Mouse (Mus musculus) brown adipose tissue, adult 24 weeks (tissue): ENCODE measurements at regions not wholly inside any gene's neighbourhood (a gene's known extent, or its start where the extent isn't known, plus 50 kb on each side); places are given as distances from the start of the nearest gene placed in this dataset.

Experiments used
- H3K27ac ChIP-seq: fragments of 200-500 bp; replicated peaks from 2 replicates; pipeline ENCODE4 v1.5.1; 2012; ENCODE audit warnings: low read depth, mild to moderate bottlenecking, low read length
- H3K4me1 ChIP-seq: fragments of 200-500 bp; 2 replicates; pipeline ENCODE4 v1.6.1; 2012; ENCODE audit warnings: low read length, mixed read lengths; ENCODE audit not compliant: control insufficient read depth, insufficient read depth, insufficient read length
- H3K4me3 ChIP-seq: fragments of 200-500 bp; 2 replicates; pipeline ENCODE4 v1.5.1; 2012; ENCODE audit warnings: low read depth, mild to moderate bottlenecking, low read length, moderate library complexity; ENCODE audit not compliant: insufficient read depth

DNA sequence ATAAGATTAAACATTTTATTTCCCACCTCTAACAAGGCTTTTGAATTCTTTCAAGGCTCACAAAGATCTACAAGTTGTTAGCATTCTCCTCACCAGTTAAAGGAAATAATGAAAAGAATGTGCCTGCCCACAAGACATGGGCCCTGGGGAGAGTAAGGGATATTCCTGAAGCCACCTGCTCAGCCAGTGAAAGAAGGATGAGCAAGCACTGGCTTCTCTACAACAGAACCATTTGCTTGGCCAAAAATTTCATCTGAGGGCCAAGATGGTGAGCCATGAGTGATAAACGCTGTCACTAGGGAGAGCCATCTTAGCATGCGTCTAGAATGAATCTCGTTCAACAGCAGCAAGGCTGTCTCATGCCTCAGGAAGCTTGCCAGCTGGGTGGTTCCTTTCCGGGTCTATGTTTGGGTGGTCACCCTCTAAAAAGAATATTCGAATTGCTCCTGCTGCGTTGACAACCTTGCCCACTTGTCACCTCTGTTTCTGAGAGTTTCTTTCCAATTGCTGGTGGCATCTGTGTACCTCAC, 161.2 kb upstream of the Lpp start:
- Histone ChIP-seq H3K4me3 (no peak overlapping the region), H3K4me1 (peaks cover 8% of the 10 kb centered on the region; the same call in 1 of the 2 replicates), H3K27ac (no peak overlapping the region)

DNA sequence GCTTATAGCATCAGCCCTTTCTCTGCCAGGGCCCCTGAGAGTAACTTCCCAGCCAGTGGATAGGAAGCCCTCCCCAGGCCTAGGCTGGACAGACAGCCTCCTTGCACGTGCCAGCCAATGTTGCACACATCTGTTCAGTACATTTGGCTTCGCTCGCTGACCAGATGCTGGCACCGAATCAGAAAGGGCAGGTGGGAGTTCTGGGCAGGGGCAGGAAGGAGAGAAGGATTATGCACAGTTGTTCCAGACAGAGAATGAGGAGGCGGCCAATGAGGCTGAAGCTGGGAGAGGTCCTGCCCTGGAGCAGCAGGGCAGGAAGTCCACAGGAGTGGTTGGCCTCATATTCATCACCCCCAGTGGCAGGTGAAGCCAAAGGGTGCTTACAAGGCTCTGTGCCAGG, 161.8 kb upstream of the Lpp start:
- Histone ChIP-seq H3K4me3 (no peak overlapping the region), H3K27ac (no peak overlapping the region), H3K4me1 (peaks cover 8% of the 10 kb centered on the region; the same call in 1 of the 2 replicates)

DNA sequence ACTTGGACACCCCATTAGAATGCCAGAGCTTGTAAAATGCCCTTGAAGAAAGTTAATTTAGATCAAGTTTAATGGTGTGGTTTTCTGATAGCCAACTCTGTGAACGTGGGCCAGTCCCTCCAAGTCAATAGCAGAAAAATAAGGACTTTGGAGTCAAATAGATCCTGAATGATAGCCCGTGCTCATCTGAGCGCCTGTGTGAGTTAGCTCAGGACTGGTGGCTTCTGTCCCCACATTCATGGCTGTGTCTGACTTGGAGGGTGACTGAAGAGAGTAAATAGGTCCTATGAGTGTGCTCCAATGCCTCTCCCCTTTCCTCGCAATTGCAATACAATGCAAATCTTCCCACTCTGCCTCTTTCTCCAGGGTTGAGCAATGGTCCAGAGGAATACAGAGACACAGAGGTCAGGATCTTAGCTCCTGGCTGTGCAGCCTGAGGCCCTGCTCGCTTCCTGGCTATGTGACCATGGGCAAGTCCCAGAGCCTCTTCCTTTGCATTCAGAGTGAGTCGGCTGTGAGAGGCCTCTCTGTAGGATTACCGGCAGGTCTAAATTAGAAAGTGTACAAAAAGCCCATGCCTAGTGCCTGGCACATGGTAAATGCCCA, 164.2 kb upstream of the Lpp start:
- peaks cover 5% of the 10 kb centered on the region; the same call in 1 of the 2 replicates for H3K4me1 ChIP-seq
- no peak overlapping the region for H3K27ac ChIP-seq
- H3K4me3 ChIP-seq: no peak overlapping the region

DNA sequence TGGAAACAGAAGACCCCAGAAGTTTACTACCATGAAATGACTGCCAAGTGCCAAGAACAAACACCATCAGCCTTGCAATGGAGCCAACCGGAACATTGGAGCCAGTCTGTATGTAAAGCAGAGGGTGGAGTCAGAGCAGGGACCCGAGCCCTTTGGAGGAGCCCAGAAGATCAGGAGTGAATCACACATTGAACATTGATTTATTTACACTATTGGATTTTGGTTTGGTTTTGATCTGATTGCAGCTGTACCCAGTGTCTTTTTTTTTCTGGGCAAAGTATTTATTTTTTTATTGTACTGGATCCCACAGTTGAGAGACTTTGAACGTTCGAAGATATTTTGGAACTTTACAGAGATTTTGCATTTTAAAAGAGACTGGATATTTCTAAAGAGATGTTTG, 167.4 kb upstream of the Lpp start:
- Histone ChIP-seq H3K27ac (no peak overlapping the region), H3K4me3 (no peak overlapping the region), H3K4me1 (no peaks in the 10 kb centered on the region; the same call in 1 of the 2 replicates)

DNA sequence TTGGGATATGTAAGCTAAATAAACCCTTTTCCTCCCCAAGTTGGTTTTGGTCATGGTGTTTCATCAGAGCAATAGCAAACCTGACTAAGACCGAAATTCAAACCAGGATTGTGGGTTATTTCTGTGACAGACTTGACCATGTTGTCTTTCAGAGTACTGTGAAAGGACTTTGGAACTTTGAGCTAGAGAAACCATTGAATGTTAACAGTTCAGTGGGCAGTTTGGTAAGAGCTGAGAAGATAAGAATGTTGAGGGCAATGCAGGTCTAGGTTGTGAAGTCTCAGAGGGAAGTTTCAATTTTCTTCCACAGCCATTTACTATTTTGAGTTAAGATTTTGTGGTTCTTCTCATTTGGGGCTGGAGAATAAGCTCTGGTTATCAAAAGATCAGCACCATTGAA, 168.2 kb upstream of the Lpp start:
- Histone ChIP-seq H3K4me3 (no peak overlapping the region), H3K27ac (no peak overlapping the region), H3K4me1 (no peaks in the 10 kb centered on the region; the same call in 1 of the 2 replicates)

DNA sequence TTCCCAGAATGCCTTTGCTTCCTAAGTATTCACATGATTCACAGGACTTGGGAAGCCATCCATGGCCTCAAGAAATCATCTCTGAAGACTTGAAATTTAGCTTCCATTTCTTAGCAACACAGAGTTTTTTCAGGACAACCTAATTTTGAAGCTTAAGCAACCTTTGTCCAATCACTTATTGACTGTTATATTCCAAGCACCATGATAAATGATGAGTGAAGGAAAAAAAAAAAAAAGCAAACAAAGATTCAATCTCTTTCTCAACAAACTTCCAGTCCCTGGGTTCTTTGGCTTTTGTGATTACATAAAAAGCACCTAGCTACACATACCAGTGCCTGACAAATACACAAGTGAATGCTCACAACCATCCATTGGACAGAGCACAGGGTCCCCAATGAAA, 169.4 kb upstream of the Lpp start:
- Histone ChIP-seq H3K4me3 (no peak overlapping the region), H3K4me1 (no peaks in the 10 kb centered on the region; the same call in 1 of the 2 replicates), H3K27ac (no peak overlapping the region)

DNA sequence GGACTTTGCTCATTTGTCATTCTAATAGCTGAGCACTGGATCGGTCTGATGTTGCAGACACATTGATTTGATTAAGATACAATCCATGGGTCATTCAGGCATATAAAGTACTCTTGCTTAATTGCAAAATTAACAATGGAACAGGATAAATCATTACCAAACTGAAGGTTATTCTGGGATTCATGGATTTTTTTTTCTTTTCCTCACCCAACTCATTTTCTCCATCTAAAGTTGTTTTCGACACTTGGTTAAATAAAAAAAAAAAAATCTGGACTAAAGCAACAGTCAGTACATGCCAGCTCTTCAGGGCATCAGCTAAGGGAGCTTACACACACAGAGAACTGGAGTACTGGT, 169.8 kb upstream of the Lpp start:
- Histone ChIP-seq H3K4me3 (no peak overlapping the region), H3K27ac (no peak overlapping the region), H3K4me1 (no peaks in the 10 kb centered on the region; the same call in 1 of the 2 replicates)

DNA sequence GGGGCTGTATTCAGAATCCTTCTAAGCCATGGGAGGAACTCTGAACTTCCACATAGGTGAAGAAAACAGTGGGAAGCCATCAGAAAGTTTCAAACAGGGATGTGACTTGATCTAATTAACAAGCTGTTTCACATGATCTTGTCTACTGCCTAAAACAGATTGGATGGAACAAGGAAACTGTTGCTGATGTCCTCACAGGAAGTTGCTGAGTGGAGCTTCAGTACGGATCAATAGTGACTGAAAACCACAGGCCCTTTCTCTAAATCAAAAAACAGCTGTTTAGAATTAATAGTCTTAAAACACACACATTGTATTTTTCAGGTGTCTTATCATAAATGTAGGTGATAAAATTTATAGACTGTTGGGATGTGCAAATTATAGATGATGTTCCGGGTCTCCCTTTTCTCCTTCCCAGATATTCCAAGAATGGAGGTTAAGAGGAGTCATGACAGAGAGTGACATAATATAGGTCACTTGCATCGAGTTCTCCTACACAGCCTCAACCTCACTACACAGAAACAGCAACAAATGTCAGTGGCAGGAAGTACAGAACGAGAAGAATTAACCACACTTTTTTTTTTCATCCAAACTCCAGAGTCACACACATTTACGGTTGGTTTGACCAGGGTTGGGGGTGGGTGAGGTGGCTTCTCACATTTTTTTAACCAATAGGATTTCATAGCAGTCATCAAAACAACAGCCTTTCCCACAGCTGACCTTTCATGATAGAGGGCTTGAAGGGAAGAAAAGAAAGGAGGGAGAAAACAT, 170.4 kb upstream of the Lpp start:
- no peak overlapping the region for H3K4me3 ChIP-seq
- H3K27ac ChIP-seq: no peak overlapping the region
- no peaks in the 10 kb centered on the region; the same call in 1 of the 2 replicates for H3K4me1 ChIP-seq

DNA sequence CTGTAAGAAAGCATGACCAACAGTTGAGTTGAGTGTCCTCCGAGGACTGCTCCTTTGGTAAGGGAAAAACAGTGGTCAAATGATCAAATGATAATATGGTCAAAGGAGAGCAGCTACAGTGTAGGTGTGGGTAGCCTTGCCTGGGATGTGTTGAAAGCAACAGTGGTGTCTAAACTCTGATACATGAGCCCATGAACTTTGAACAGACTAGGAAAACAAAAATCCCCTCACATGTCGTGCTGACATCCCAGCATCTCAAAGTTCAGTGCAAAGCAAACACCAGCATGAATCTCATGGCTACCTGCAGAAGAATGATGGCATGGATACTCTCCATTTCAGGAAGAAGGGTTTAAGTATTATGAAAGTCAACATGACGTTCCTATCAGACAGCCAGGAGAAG, 171.3 kb upstream of the Lpp start:
- no peaks in the 10 kb centered on the region; the same call in 1 of the 2 replicates for H3K4me1 ChIP-seq
- no peak overlapping the region for H3K4me3 ChIP-seq
- no peak overlapping the region for H3K27ac ChIP-seq

DNA sequence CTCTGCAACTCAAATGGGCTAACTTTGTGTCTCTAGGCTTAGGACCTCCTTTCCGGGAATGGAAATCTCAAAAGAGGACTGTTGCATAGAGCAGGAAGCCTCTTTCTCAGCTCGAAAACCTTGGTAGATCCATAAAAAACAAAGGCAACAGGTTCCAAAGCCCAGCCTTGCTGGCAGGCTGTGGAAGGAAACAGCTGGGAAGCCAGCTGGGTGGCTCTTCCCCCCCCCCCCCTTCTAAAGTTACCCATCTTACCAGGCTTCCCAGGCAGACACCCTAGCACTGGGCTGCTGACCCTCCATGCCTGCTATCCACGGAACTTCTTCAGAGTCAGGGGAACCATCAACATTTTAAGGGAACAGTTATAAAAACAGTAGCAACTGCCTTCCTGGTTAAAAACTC, 172.7 kb upstream of the Lpp start:
- Histone ChIP-seq H3K27ac (no peak overlapping the region), H3K4me1 (no peaks in the 10 kb centered on the region; the same call in 1 of the 2 replicates), H3K4me3 (no peak overlapping the region)

DNA sequence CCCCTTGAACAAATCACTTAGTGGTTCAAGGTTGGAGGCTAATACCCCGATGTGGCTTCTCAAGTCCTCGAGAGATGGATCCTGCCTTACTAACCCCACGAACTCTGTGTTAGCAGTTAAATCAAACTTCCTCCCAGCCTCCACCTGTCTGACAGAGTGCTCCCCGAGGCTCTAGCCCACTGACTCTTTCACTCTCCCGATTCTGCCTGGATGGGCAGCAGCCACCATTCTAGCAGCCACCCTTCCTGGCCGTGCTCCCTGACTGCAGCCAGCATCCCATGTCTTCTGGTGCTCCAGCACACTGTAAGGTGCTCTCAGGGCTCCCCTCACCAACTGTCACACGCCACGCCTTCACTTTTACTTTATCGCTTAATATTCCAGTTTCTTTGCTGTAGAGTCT, 173.6 kb upstream of the Lpp start:
- Histone ChIP-seq H3K27ac (no peak overlapping the region), H3K4me3 (no peak overlapping the region), H3K4me1 (no peaks in the 10 kb centered on the region; the same call in 1 of the 2 replicates)

DNA sequence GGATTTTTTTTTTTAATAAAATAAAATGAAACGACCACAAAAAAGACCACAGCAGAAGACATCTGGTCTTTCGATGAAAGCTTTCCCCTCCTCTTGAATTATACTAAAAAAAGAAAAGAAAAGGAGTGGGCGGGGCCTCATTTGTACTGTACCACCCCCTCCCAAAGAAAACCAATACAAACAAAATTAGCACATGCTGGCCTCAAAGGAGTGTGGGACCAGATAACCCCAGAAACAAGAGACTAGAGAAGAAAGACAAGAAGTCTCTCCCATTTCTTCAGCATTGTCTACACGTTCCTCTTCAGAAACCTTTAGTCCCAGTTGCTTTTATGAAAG, 174.5 kb upstream of the Lpp start:
- Histone ChIP-seq H3K4me1 (no peaks in the 10 kb centered on the region; the same call in 1 of the 2 replicates), H3K27ac (no peak overlapping the region), H3K4me3 (no peak overlapping the region)

DNA sequence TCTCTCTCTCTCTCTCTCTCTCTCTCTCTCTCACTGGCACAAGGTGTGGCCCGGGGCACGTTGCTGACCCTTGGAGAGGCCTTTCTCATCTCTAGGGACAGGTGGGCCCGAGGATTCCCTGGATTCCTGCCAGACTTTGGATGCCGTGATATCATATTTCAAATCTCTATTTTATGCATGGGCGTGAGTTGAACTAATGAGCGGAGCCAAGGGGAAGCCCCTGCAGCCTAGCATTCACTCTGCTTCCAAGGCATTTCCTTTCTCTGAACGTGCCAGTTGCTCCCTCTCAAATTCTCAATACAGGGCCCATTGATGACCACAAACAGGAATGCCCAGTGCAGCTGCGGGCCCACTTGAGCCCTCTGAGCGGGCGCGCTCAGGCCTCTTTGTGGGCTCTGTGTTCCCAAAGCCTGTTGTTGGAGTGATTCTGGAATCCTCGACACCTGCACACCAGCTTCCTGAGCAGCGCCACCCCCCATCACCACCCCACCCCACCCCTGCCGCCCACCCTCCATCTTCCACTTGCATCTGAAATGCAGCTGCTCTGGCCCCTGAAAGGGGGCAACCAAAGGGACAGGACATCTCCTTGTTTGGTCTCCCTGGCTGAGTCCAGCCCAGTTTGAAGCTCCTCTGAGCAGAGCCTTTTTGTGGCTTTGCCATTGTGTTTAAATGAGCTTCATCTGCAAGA, 175.0 kb upstream of the Lpp start:
- Histone ChIP-seq H3K27ac (no peak overlapping the region), H3K4me1 (no peaks in the 10 kb centered on the region; the same call in 1 of the 2 replicates), H3K4me3 (no peak overlapping the region)

DNA sequence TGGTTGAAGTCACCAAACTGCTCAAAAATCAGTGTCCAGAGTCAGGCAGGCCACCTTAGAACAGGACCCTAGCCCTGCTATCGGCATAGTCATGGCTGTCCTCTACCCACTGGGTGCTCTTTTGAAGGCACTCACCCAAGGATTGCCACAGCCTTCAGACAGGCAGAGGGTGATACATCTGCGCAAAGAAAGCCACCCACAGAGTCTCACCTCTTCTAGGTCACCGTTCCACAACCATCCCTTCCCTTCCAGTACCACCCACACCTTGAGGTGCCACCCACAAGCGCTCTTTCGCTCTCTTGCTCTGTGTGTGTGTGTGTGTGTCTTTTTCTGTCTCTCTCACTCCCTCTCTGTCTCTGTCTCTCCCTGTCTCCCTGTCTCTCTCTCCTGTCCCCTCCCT, 176.5 kb upstream of the Lpp start:
- no peak overlapping the region for H3K4me3 ChIP-seq
- no peak overlapping the region for H3K27ac ChIP-seq

DNA sequence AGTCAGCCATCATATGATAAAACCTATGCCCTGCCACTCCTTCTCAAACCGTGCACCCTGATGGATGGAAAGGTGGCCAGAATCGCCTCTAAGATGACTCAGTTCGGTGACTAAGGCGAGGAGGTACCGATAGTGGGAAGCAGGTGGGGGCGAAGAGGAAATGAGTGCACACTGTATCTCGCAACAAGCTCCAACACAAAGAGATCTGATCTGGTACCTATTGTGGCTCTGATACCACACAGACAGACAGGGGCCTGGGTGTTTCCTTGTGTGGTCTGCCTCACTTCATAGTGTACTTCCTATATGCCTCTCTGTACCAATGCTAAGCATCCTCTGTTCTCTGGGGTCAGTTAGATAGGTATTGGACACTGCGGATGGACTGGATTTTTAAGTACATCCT, 178.0 kb upstream of the Lpp start:
- no peaks in the 10 kb centered on the region for H3K4me1 ChIP-seq
- no peak overlapping the region for H3K4me3 ChIP-seq
- H3K27ac ChIP-seq: no peak overlapping the region

More for the DNA sequence above, 176.5 kb upstream of the Lpp start:
- no peaks in the 10 kb centered on the region; the same call in 1 of the 2 replicates for H3K4me1 ChIP-seq
